Mouse (Mus musculus): ENCODE results near the gene Clpx. TPM values are rescaled to one million over a fixed set of nuclear protein-coding genes. Genes with fewer than 3 reads are reported as not detected.

Clpx gene
- polyA plus RNA-seq, 1 experiment from 2014 or later: 49.3 TPM

- no peaks in the 10 kb centered on the region for H3K9me3 ChIP-seq (ENCODE audit: control insufficient read depth, low read length)
- no peak overlapping the region for H3K27ac ChIP-seq (ENCODE audit: low read depth, low read length)
- DNase-seq (ENCODE audit: low spot score) (no peak), ATAC-seq (replicated peaks; ENCODE audit: low FRiP score) (no peak)
- H3K4me1 ChIP-seq (replicated peaks; ENCODE audit: control insufficient read depth, insufficient read depth, low read length): 0 out of 2 replicates have a peak, but pooled peaks cover 5% of the 10 kb centered on the region
- 91% methylated on average over 7 of the region's 7 CpGs for WGBS
- H3K9ac ChIP-seq (ENCODE audit: low read depth, low read length): no peak overlapping the region
- no peak overlapping the region for H3K4me2 ChIP-seq
- H3K4me3 ChIP-seq (ENCODE audit: low read depth, low read length): no peak overlapping the region
- peaks cover 19% of the 10 kb centered on the region; the same call in 1 of the 2 replicates for H3K36me3 ChIP-seq (ENCODE audit: control insufficient read depth, insufficient read depth, low read length)
- H3K27me3 ChIP-seq (replicated peaks; ENCODE audit: control insufficient read depth, insufficient read depth, low read length): no peaks in the 10 kb centered on the region
Measured at GRCm38 (mm10) chr9:65299650-65300049, 5.6 kb downstream of the Clpx start.

GRCm38 (mm10) chr9:65302327-65302983, 8.4 kb downstream of the Clpx start:
- peaks cover 24% of the 10 kb centered on the region; the same call in 1 of the 2 replicates for H3K36me3 ChIP-seq (ENCODE audit: control insufficient read depth, insufficient read depth, low read length)

GRCm38 (mm10) chr9:65303586-65303985, 9.5 kb downstream of the Clpx start:
- peaks cover 29% of the 10 kb centered on the region; the same call in 1 of the 2 replicates for H3K36me3 ChIP-seq (ENCODE audit: control insufficient read depth, insufficient read depth, low read length)
- H3K27ac ChIP-seq (ENCODE audit: low read depth, low read length): no peak overlapping the region
- H3K4me2 ChIP-seq: no peak overlapping the region
- 97% methylated on average over 4 of the region's 4 CpGs for WGBS
- H3K9ac ChIP-seq (ENCODE audit: low read depth, low read length): no peak overlapping the region
- no peaks in the 10 kb centered on the region for H3K4me1 ChIP-seq (replicated peaks; ENCODE audit: control insufficient read depth, insufficient read depth, low read length)
- no peak for DNase-seq (ENCODE audit: low spot score)
- no peak overlapping the region for H3K4me3 ChIP-seq (ENCODE audit: low read depth, low read length)
- H3K27me3 ChIP-seq (replicated peaks; ENCODE audit: control insufficient read depth, insufficient read depth, low read length): no peaks in the 10 kb centered on the region
- ATAC-seq (replicated peaks; ENCODE audit: low FRiP score): no peak
- no peaks in the 10 kb centered on the region for H3K9me3 ChIP-seq (ENCODE audit: control insufficient read depth, low read length)

More at GRCm38 (mm10) chr9:65302327-65302983, 8.4 kb downstream of the Clpx start:
- Histone ChIP-seq H3K4me2 (no peak overlapping the region), H3K27ac (ENCODE audit: low read depth, low read length) (no peak overlapping the region), H3K4me3 (ENCODE audit: low read depth, low read length) (no peak overlapping the region), H3K27me3 (replicated peaks; ENCODE audit: control insufficient read depth, insufficient read depth, low read length) (no peaks in the 10 kb centered on the region), H3K9me3 (ENCODE audit: control insufficient read depth, low read length) (no peaks in the 10 kb centered on the region), H3K9ac (ENCODE audit: low read depth, low read length) (no peak overlapping the region), H3K4me1 (replicated peaks; ENCODE audit: control insufficient read depth, insufficient read depth, low read length) (0 out of 2 replicates have a peak, but pooled peaks cover 3% of the 10 kb centered on the region)
- no peak for ATAC-seq (replicated peaks; ENCODE audit: low FRiP score)
- DNase-seq (ENCODE audit: low spot score): no peak
- WGBS: 95% methylated on average over 4 of the region's 4 CpGs

- no peak overlapping the region for H3K4me2 ChIP-seq
- no peak overlapping the region for H3K4me3 ChIP-seq (ENCODE audit: low read depth, low read length)
- DNase-seq (ENCODE audit: low spot score): no peak
- no peaks in the 10 kb centered on the region for H3K9me3 ChIP-seq (ENCODE audit: control insufficient read depth, low read length)
- no peak overlapping the region for H3K9ac ChIP-seq (ENCODE audit: low read depth, low read length)
- 86% methylated on average over 4 of the region's 4 CpGs for WGBS
- H3K27me3 ChIP-seq (replicated peaks; ENCODE audit: control insufficient read depth, insufficient read depth, low read length): no peaks in the 10 kb centered on the region
- H3K4me1 ChIP-seq (replicated peaks; ENCODE audit: control insufficient read depth, insufficient read depth, low read length): no peaks in the 10 kb centered on the region
- H3K36me3 ChIP-seq (ENCODE audit: control insufficient read depth, insufficient read depth, low read length): peaks cover 27% of the 10 kb centered on the region; the same call in 1 of the 2 replicates
- ATAC-seq (replicated peaks; ENCODE audit: low FRiP score): no peak
- no peak overlapping the region for H3K27ac ChIP-seq (ENCODE audit: low read depth, low read length)
Measured at GRCm38 (mm10) chr9:65304300-65304699, 10.2 kb downstream of the Clpx start.

GRCm38 (mm10) chr9:65306672-65307071, 12.6 kb downstream of the Clpx start:
- Histone ChIP-seq H3K4me3 (ENCODE audit: low read depth, low read length) (no peak overlapping the region), H3K4me2 (no peak overlapping the region), H3K9ac (ENCODE audit: low read depth, low read length) (no peak overlapping the region), H3K9me3 (ENCODE audit: control insufficient read depth, low read length) (no peaks in the 10 kb centered on the region), H3K36me3 (ENCODE audit: control insufficient read depth, insufficient read depth, low read length) (peaks cover 19% of the 10 kb centered on the region; the same call in 1 of the 2 replicates), H3K27me3 (replicated peaks; ENCODE audit: control insufficient read depth, insufficient read depth, low read length) (no peaks in the 10 kb centered on the region), H3K4me1 (replicated peaks; ENCODE audit: control insufficient read depth, insufficient read depth, low read length) (no peaks in the 10 kb centered on the region), H3K27ac (ENCODE audit: low read depth, low read length) (no peak overlapping the region)
- DNase-seq (ENCODE audit: low spot score): no peak
- ATAC-seq (replicated peaks; ENCODE audit: low FRiP score): no peak
- 89% methylated on average over 2 of the region's 2 CpGs for WGBS

GRCm38 (mm10) chr9:65308011-65308410, 14.0 kb downstream of the Clpx start:
- Histone ChIP-seq H3K36me3 (ENCODE audit: control insufficient read depth, insufficient read depth, low read length) (peaks cover 28% of the 10 kb centered on the region), H3K4me2 (no peak overlapping the region), H3K27me3 (replicated peaks; ENCODE audit: control insufficient read depth, insufficient read depth, low read length) (no peaks in the 10 kb centered on the region), H3K4me3 (ENCODE audit: low read depth, low read length) (no peak overlapping the region), H3K9me3 (ENCODE audit: control insufficient read depth, low read length) (no peaks in the 10 kb centered on the region), H3K4me1 (replicated peaks; ENCODE audit: control insufficient read depth, insufficient read depth, low read length) (no peaks in the 10 kb centered on the region), H3K9ac (ENCODE audit: low read depth, low read length) (no peak overlapping the region), H3K27ac (ENCODE audit: low read depth, low read length) (no peak overlapping the region)
- 88% methylated on average over 1 of the region's 1 CpGs for whole genome bisulfite sequencing
- DNase-seq (ENCODE audit: low spot score) (no peak), ATAC-seq (replicated peaks; ENCODE audit: low FRiP score) (no peak)

GRCm38 (mm10) chr9:65312669-65313357, 18.8 kb downstream of the Clpx start:
- 90% methylated on average over 4 of the region's 4 CpGs for WGBS
- Histone ChIP-seq H3K36me3 (ENCODE audit: control insufficient read depth, insufficient read depth, low read length) (peaks cover 25% of the 10 kb centered on the region), H3K27ac (ENCODE audit: low read depth, low read length) (no peak overlapping the region), H3K27me3 (replicated peaks; ENCODE audit: control insufficient read depth, insufficient read depth, low read length) (no peaks in the 10 kb centered on the region), H3K4me1 (replicated peaks; ENCODE audit: control insufficient read depth, insufficient read depth, low read length) (no peaks in the 10 kb centered on the region), H3K4me2 (no peak overlapping the region), H3K9ac (ENCODE audit: low read depth, low read length) (no peak overlapping the region), H3K9me3 (ENCODE audit: control insufficient read depth, low read length) (no peaks in the 10 kb centered on the region), H3K4me3 (ENCODE audit: low read depth, low read length) (no peak overlapping the region)
- no peak for DNase-seq (ENCODE audit: low spot score)
- no peak for ATAC-seq (replicated peaks; ENCODE audit: low FRiP score)

- Histone ChIP-seq H3K4me2 (no peak overlapping the region), H3K4me1 (replicated peaks; ENCODE audit: control insufficient read depth, insufficient read depth, low read length) (no peaks in the 10 kb centered on the region), H3K27me3 (replicated peaks; ENCODE audit: control insufficient read depth, insufficient read depth, low read length) (no peaks in the 10 kb centered on the region), H3K36me3 (ENCODE audit: control insufficient read depth, insufficient read depth, low read length) (peaks cover 23% of the 10 kb centered on the region), H3K27ac (ENCODE audit: low read depth, low read length) (no peak overlapping the region), H3K9me3 (ENCODE audit: control insufficient read depth, low read length) (no peaks in the 10 kb centered on the region), H3K4me3 (ENCODE audit: low read depth, low read length) (no peak overlapping the region), H3K9ac (ENCODE audit: low read depth, low read length) (no peak overlapping the region)
- ATAC-seq (replicated peaks; ENCODE audit: low FRiP score) (no peak), DNase-seq (ENCODE audit: low spot score) (no peak)
- 89% methylated on average over 1 of the region's 1 CpGs for WGBS
Measured at GRCm38 (mm10) chr9:65313846-65314245, 19.8 kb downstream of the Clpx start.

Measured in liver, embryonic 11.5 days (tissue).